Comparison of ENCODE assay signal across 27 mouse cellular contexts in the genomic region with DNA sequence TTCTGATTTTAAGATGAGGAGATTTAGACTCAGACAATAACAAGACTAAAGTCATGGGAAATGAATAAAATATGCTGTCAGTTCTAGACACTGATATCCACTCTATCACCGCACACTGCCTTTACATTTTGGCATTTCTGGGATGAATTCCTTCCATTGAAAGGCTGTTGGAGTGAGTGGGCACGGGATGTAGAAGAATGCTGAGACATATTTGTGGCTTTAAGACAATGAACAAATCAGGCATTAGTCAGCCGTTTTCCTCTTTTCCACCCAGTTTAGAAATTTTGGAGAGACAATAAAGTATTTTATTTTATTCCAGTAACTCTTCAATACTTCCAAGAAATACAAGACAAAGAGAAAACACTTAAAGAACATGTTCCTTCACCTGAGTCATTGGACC.
DNase-seq lines count a peak whose midpoint lies in the region; ATAC-seq and TF ChIP-seq lines count a peak whose summit lies in the region.
"Had no signal": no experiment of that assay in that cellular context is flagged by ENCODE, and none has a peak within 500 bp of the region (broad histone marks: within the 10 kb centered on the region; RNA-seq: fewer than 3 reads in every experiment).

No protein-coding gene starts in this region.

- no peaks in the 10 kb centered on the region for H3K4me1 ChIP-seq in forebrain, embryonic 15.5 days
- H3K4me1 ChIP-seq: embryonic facial prominence, embryonic 13.5 days; embryonic facial prominence, embryonic 15.5 days; forebrain, embryonic 10.5 days; forebrain, embryonic 12.5 days had no signal

- TF ChIP-seq POLR2A in myocyte (IDR thresholded peaks at IDR 0.05; ENCODE audit: insufficient read length, low read depth), result no peak

- DNase-seq in 3T3-L1 (ENCODE audit: low read depth, low spot score), result peak; percentile 95
- DNase-seq in Muller cell, postnatal 12 days (ENCODE audit: inconsistent ontology term), result peak; percentile 95
- DNase-seq in c-Kit-positive CD71-positive TER-119-positive erythroid progenitor cells, embryonic 14.5 days (ENCODE audit: low spot score), result no peak
- DNase-seq: adrenal gland, adult 8-10 months; adrenal gland, postnatal 14 days; adrenal gland, postnatal 36 days; cerebellum, adult 11 months; cerebellum, adult 18-20 months; cerebellum, adult 8-10 months; cerebellum, adult 9-11 months; cerebellum, postnatal 14 days; cerebellum, postnatal 36 days; embryo, embryonic 11 days; forebrain, postnatal 0 days had no signal

- H3K36me3 ChIP-seq in myocyte (ENCODE audit: control insufficient read depth, insufficient read depth), result no peaks in the 10 kb centered on the region
- H3K36me3 ChIP-seq in forebrain, embryonic 15.5 days, result no peaks in the 10 kb centered on the region
- H3K36me3 ChIP-seq: embryonic facial prominence, embryonic 13.5 days; embryonic facial prominence, embryonic 15.5 days; forebrain, embryonic 10.5 days; forebrain, embryonic 12.5 days; G1E had no signal

- no peak overlapping the region for H3K27ac ChIP-seq in forebrain, embryonic 15.5 days (replicated peaks)
- H3K27ac ChIP-seq: embryonic facial prominence, embryonic 13.5 days; embryonic facial prominence, embryonic 15.5 days; forebrain, embryonic 10.5 days; forebrain, embryonic 12.5 days had no signal

- H3ac ChIP-seq in myocyte (ENCODE audit: control insufficient read depth, insufficient read length), result no peak overlapping the region

- no peaks in the 10 kb centered on the region for H3K9me3 ChIP-seq in forebrain, embryonic 15.5 days
- H3K9me3 ChIP-seq: embryonic facial prominence, embryonic 13.5 days; embryonic facial prominence, embryonic 15.5 days; forebrain, embryonic 10.5 days; forebrain, embryonic 12.5 days; G1E had no signal

- ATAC-seq in forebrain, embryonic 15.5 days (replicated peaks), result no peak
- ATAC-seq: activated CD4-positive, CD25-positive, alpha-beta regulatory T cell, adult 4 months; CD4-positive, CD25-positive, alpha-beta regulatory T cell, adult 4 months; forebrain, embryonic 14.5 days; forebrain, postnatal 0 days; Patski had no signal

- peak overlapping the region; percentile 41 for H3K4me2 ChIP-seq in myocyte (ENCODE audit: low read depth)
- H3K4me2 ChIP-seq in forebrain, embryonic 15.5 days (replicated peaks), result no peak overlapping the region
- H3K4me2 ChIP-seq: embryonic facial prominence, embryonic 13.5 days; embryonic facial prominence, embryonic 15.5 days; forebrain, embryonic 12.5 days had no signal

- H3K27me3 ChIP-seq in myocyte (ENCODE audit: control insufficient read depth, insufficient read depth, insufficient read length), result no peaks in the 10 kb centered on the region
- no peaks in the 10 kb centered on the region for H3K27me3 ChIP-seq in forebrain, embryonic 15.5 days
- H3K27me3 ChIP-seq: CH12.LX; embryonic facial prominence, embryonic 13.5 days; embryonic facial prominence, embryonic 15.5 days; forebrain, embryonic 12.5 days; Patski had no signal

- no peak overlapping the region for H3K9ac ChIP-seq in forebrain, embryonic 15.5 days (replicated peaks)
- H3K9ac ChIP-seq: embryonic facial prominence, embryonic 13.5 days; embryonic facial prominence, embryonic 15.5 days; forebrain, embryonic 12.5 days; forebrain, postnatal 0 days had no signal

- no peak overlapping the region for H3K4me3 ChIP-seq in myocyte
- no peak overlapping the region for H3K4me3 ChIP-seq in forebrain, embryonic 15.5 days
- H3K4me3 ChIP-seq: embryonic facial prominence, embryonic 13.5 days; embryonic facial prominence, embryonic 15.5 days; erythroblast, embryonic 14.5 days; forebrain, embryonic 10.5 days; forebrain, embryonic 12.5 days had no signal

- H3K79me2 ChIP-seq in myocyte (ENCODE audit: control insufficient read depth, insufficient read depth), result no peaks in the 10 kb centered on the region

- WGBS in forebrain, embryonic 15.5 days, result 85% methylated on average over 3 of the region's 3 CpGs

TF ChIP-seq in myocyte, 11 proteins besides CTCF, POLR2A, EP300 and RAD21:
- no peak for TF ChIP-seq MAX (IDR thresholded peaks at IDR 0.05; ENCODE audit: low read depth)
TF ChIP-seq in myocyte: peak in this region for 0.
